Mouse (Mus musculus) stomach, postnatal 0 days (tissue): ENCODE measurements at regions not wholly inside any gene's neighbourhood (a gene's known extent, or its start where the extent isn't known, plus 50 kb on each side); places are given as distances from the start of the nearest gene placed in this dataset.

Experiments used
- CTCF ChIP-seq: IDR thresholded peaks from 2 replicates; pipeline ENCODE4 v1.5.1; 2016; ENCODE audit warnings: antibody characterized with exemption, low read depth, mild to moderate bottlenecking, moderate library complexity
- EP300 ChIP-seq: optimal IDR thresholded peaks from 2 replicates; pipeline ENCODE3; 2016; ENCODE audit warnings: antibody characterized with exemption

DNA sequence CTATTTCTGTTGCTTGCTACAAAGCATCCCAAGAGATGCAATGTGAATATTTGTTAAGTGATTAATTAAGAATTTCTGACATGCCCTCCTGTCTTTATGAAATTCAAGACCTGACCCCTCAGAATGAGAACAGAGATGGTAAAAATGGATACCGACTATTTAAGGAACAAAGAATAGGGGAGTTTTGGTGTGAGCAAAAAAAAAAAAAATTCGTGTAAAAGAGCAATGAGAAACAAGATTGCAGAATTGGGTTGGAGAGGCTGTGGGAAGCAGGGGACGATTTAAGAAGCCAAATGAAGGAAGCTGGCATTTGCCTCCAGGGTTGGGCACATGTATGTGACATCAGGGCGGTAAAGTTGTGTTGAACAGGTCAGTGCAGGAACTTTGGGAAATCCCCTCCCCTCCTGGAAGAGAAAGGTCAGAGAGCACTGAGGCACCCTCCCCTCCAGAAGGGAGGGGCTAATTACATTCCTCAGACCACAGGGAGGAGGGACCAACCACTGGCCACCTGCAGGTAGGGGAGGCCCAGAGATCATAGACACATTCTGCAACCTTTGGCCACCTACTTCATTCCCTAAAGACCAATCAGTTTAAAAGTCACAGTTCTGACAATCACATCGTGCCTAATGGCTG lies 212.3 kb upstream of the Ankrd55 start:
- TF ChIP-seq CTCF (no peak), EP300 (no peak)
